Mouse (Mus musculus) testis, adult 2 months (tissue): ENCODE data around the gene Adgrv1.

Experiments
- CTCF ChIP-seq: fragments of 200-500 bp; IDR thresholded peaks from 2 replicates; pipeline ENCODE4 v1.5.1; 2012; ENCODE audit warnings: low read depth, mild to moderate bottlenecking, inconsistent platforms, low read length, moderate library complexity; ENCODE audit not compliant: control insufficient read depth, insufficient read depth, insufficient replicate concordance
- POLR2A ChIP-seq: fragments of 200-500 bp; IDR thresholded peaks from 2 replicates; pipeline ENCODE4 v1.6.1; 2012; ENCODE audit warnings: low read depth, mild to moderate bottlenecking, inconsistent platforms, low read length, moderate library complexity; ENCODE audit not compliant: control insufficient read depth

- TF ChIP-seq POLR2A = no peak
- TF ChIP-seq CTCF = no peak
These were observed 62.6 kb downstream of the Adgrv1 start for GRCm38 (mm10) chr13:81570241-81570821.
